Mouse (Mus musculus) kidney, postnatal 0 days (tissue): ENCODE measurements around the gene Ppp1r3e. TPM values are rescaled to one million over a fixed set of nuclear protein-coding genes. Genes with fewer than 3 reads are reported as not detected.
A peak's percentile ranks its signal among the peaks of the same experiment; 100 is the strongest.

Experiments used
- ATAC-seq: fragments of 200-750 bp; cut with Nextera tagmentation; replicated peaks from 2 replicates; pipeline ENCODE4 v1.8.0; 2017; ENCODE audit warnings: low read depth, moderate number of reproducible peaks, moderate TSS enrichment, moderate library complexity; ENCODE audit not compliant: low FRiP score
- DNase-seq: peaks from one replicate; pipeline ENCODE4 v3.0.0-alpha.2; 2016; ENCODE audit warnings: low spot score
- H3K27ac ChIP-seq: fragments of 300-500 bp; sonication (generic); 2 replicates; pipeline ENCODE4 v1.5.1; 2014; ENCODE audit warnings: mild to moderate bottlenecking
- H3K27me3 ChIP-seq: fragments of 300-500 bp; sonication (generic); 2 replicates; pipeline ENCODE4 v1.6.1; 2014; ENCODE audit warnings: low read length, mixed read lengths; ENCODE audit not compliant: insufficient read depth
- H3K36me3 ChIP-seq: fragments of 300-500 bp; sonication (generic); 2 replicates; pipeline ENCODE4 v1.6.1; 2014; ENCODE audit warnings: low read length, mixed read lengths; ENCODE audit not compliant: insufficient read depth
- H3K4me1 ChIP-seq: fragments of 300-500 bp; sonication (generic); replicated peaks from 2 replicates; pipeline ENCODE4 v1.6.1; 2014; ENCODE audit warnings: antibody characterized with exemption, low read length, mixed read lengths; ENCODE audit not compliant: insufficient read depth
- H3K4me2 ChIP-seq: fragments of 300-500 bp; sonication (generic); 2 replicates; pipeline ENCODE4 v1.6.1; 2014; ENCODE audit warnings: mild to moderate bottlenecking, low read length, moderate library complexity, mixed read lengths
- H3K4me3 ChIP-seq: fragments of 300-500 bp; sonication (generic); replicated peaks from 2 replicates; pipeline ENCODE4 v1.5.1; 2014; ENCODE audit warnings: low read depth, low read length
- H3K9ac ChIP-seq: fragments of 300-500 bp; sonication (generic); 2 replicates; pipeline ENCODE4 v1.6.1; 2014; ENCODE audit warnings: low read depth, low read length
- H3K9me3 ChIP-seq: fragments of 300-500 bp; sonication (generic); replicated peaks from 2 replicates; pipeline ENCODE4 v1.6.1; 2016; ENCODE audit warnings: low read length, inconsistent platforms, mixed read lengths
- CTCF ChIP-seq: IDR thresholded peaks from 2 replicates; pipeline ENCODE4 v1.5.1; 2016; ENCODE audit warnings: antibody characterized with exemption, low read depth, mild to moderate bottlenecking, moderate library complexity
- WGBS: fragments of 180-500 bp; shearing (Covaris S2); extraction: QIAGEN DNeasy Blood & Tissue Kit; methylation state at CpG from one replicate; pipeline ENCODE4 v1.1.7; 2014; 5-methylcytosine and 5-hydroxymethylcytosine counted together
- polyA plus RNA-seq: library from polyadenylated mRNA; unstranded; fragments of >200 nt; fragmentation: Nextera tagmentation; extraction: Ambion mirVana; gene quantifications from 2 replicates; pipeline ENCODE4 v1.2.1, GENCODE M21; 2015

Gene Ppp1r3e
- polyA plus RNA-seq, result 3.1 and 4.2 TPM in 2 replicates

DNA sequence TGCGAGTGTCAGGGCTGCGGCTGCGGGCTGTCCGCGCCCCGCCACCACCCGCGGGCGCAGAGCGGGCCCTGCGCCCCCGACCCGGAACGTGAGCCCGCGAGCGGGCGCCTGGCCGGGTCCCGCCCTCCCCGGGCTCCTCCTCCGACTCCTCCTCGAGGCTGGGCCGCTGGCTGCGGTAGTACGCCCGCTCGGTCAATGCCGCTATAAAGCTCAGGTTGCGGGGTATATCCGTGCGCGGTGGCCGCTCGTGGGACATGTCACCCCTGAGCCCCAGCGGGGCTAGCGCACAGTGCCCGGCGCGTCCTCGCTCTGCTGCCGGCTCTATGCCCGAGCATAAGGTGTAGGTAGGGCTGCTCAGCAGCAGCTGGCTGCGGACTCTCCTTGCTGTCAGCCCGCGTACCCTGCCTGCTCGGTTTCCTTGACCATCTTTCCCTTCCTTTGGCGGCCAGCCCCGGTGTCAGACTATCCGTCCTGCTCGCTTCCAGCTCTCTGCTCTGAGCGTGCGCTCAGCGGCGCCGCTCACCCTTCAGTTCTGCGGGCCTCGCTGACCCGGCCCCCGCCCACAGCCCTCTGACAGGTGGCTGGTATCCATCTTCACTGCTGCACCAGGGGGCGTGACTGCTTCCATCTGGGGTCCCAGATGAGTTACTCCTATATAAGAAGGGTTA, at the start of gene Ppp1r3e:
Gene Ppp1r3e, minus strand, starts transcription at position 503 of the 668 bp plus-strand sequence.
- WGBS, result under 1% methylated on average over 58 of the region's 61 CpGs
- Histone ChIP-seq H3K9ac (peak within 1 kb of the TSS; percentile 87), H3K27me3 (no peaks in the 10 kb centered on the region), H3K9me3 (no peaks in the 10 kb centered on the region), H3K4me2 (peak within 1 kb of the TSS; percentile 99), H3K4me1 (no peaks in the 10 kb centered on the region; the same call in 1 of the 2 replicates), H3K36me3 (no peaks in the 10 kb centered on the region), H3K27ac (peak within 1 kb of the TSS; percentile 79), H3K4me3 (peak within 1 kb of the TSS; percentile 59)
- peak; percentile 83 for ATAC-seq
- TF ChIP-seq CTCF, result peak; percentile 26; the same call in 1 of the 2 replicates
- peak; percentile 68 for DNase-seq

DNA sequence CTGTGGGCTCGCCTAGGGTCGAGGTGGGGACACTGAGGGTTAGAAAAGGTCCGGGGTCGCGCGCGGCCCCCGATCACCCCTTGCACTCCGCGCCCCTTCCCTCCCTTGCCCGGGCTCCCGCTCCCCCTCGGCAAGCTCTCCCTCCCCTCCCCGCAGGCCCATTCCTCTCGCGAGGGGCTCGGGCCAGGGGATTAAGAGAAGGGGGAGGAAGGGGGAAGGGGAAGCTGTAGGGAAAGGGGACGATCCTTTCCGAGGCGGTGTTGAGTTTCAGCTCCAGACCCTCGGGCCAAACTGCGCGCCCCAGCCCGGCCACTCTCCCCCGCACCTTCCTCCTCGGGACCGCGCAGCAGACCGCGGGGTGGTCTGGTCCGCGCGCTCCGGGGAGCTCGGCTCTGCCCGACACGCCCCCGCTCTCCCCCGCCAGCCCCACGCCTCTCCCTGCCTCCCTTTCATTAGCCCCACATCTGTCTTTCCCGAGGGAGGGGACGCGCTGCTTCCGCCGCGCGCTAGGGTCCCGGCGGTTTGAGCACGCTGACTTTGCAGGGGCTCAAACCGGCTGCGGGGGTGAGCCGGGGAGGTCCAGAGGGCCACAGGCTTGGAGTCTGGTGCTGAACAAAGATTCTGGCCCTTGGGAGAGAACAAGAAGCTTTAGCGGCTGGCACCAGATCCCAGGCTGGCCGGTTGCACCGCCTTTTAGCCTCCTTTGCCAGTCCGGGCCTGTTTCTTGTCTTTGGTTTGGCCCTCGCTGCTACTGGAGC, 49.2 kb upstream of the Ppp1r3e start:
- Histone ChIP-seq H3K4me1 (peaks cover 22% of the 10 kb centered on the region), H3K27me3 (no peaks in the 10 kb centered on the region), H3K27ac (peak overlapping the region; percentile 95), H3K36me3 (no peaks in the 10 kb centered on the region), H3K4me2 (peak overlapping the region; percentile 88), H3K9me3 (no peaks in the 10 kb centered on the region), H3K9ac (peak overlapping the region; percentile 80), H3K4me3 (peak overlapping the region; percentile 48)
- no peak for TF ChIP-seq CTCF
- WGBS, result 1% methylated on average over 46 of the region's 58 CpGs
- ATAC-seq, result peak; percentile 85
- peak; percentile 95 for DNase-seq

- peak within 1 kb of the TSS; percentile 88 for H3K4me2 ChIP-seq
- H3K4me1 ChIP-seq, result peaks cover 22% of the 10 kb centered on the region
- TF ChIP-seq CTCF, result no peak
- H3K4me3 ChIP-seq, result peak within 1 kb of the TSS; percentile 48
- H3K27me3 ChIP-seq, result no peaks in the 10 kb centered on the region
- peak within 1 kb of the TSS; percentile 95 for H3K27ac ChIP-seq
- peak; percentile 67 for ATAC-seq
- no peaks in the 10 kb centered on the region for H3K36me3 ChIP-seq
- peak; percentile 75 for DNase-seq
- WGBS, result 4% methylated on average over 57 of the region's 57 CpGs
- peak within 1 kb of the TSS; percentile 80 for H3K9ac ChIP-seq
- H3K9me3 ChIP-seq, result no peaks in the 10 kb centered on the region
These were observed 48.3 kb upstream of the Ppp1r3e start, which contains the start of gene Efs for GRCm38 (mm10) chr14:54925349-54926342. TSS of gene Efs (minus strand) at chr14:54926126.

DNA sequence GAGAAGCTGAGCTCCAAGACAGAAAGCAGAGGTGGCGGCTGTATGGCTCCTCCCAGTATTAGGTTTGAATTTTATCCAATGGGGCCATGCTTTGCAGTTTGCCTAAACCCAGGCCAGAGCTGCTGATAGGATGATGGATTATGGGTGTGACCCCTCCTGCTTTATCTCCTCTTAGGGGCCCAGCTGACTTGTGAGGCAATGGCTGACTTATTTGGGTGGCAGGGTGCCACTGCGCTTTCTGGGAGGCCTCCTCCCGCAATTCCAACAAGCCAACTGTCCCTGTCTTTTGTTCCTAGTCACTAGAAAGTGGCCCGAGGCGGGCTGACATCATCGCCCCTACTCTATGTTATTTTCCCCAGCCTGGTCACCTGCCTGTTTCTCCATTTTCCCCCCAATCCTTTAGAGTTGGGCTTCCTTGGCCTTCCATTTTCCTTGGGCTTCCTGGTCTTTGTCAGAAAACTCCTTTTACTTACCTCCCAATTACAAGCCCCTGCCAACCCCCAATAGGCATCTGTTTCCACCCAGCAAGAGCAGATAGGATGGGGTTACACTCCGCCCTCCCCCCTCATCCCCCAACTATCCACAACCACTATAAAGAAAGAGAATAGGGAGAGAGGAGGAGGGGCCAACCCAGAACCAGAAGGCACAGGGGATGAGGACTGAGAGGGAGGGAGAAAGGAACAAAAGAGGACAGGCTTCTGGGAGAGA, 47.4 kb upstream of the Ppp1r3e start:
- Histone ChIP-seq H3K36me3 (0 out of 2 replicates have a peak, but pooled peaks cover under 1% of the 10 kb centered on the region), H3K9me3 (no peaks in the 10 kb centered on the region), H3K27ac (peak overlapping the region; percentile 95), H3K4me1 (peaks cover 22% of the 10 kb centered on the region), H3K27me3 (no peaks in the 10 kb centered on the region), H3K9ac (peak overlapping the region; percentile 80; the same call in 1 of the 2 replicates), H3K4me2 (peak overlapping the region; percentile 88), H3K4me3 (peak overlapping the region; percentile 48)
- no peak for TF ChIP-seq CTCF
- ATAC-seq, result peak; percentile 47
- DNase-seq, result peak; percentile 89
- WGBS, result 31% methylated on average over 7 of the region's 7 CpGs

DNA sequence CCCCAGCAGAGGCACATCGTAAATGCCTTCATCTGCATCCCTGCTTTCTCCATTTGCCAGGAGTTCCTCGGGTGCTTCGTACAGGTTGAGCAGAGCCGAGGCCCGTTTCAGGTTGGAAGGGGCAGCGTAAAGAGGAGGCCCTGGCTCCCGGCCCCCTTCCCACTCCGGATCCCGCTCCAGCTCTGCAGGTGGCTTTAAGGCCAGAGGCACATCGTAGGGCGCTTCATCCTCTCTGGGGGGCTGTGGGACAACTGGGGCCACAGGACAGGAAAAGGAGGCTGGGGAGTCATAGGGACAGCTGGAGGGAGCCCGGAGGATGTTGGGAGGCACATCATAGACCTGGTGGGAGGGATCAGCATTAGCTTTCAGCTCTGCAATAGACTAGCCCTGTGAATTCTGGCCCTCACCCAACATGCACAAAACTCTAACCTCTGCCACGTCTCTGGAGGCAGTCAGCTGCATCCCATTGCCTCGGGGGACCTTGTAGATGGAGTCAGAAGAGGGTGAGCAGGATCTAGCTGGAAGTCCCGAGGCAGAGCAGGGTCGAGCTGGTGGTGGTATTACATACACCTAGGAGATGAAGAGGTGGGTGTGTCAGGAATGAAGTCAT, 42.8 kb upstream of the Ppp1r3e start:
- Histone ChIP-seq H3K27me3 (no peaks in the 10 kb centered on the region), H3K27ac (no peak overlapping the region), H3K36me3 (peaks cover 23% of the 10 kb centered on the region; the same call in 1 of the 2 replicates), H3K9me3 (no peaks in the 10 kb centered on the region), H3K4me2 (no peak overlapping the region), H3K9ac (no peak overlapping the region), H3K4me3 (no peak overlapping the region), H3K4me1 (peaks cover 11% of the 10 kb centered on the region)
- ATAC-seq (no peak), DNase-seq (no peak)
- TF ChIP-seq CTCF, result no peak
- 83% methylated on average over 16 of the region's 16 CpGs for WGBS
